Mouse (Mus musculus): Measurements from ENCODE around the gene Rdh16f2.
"Not testable (repeated sequence)": the region's sequence is repeated elsewhere in the genome, so short reads cannot be mapped to it uniquely, and the experiment has no call there.

The Rdh16f2 gene

GRCm38 (mm10) chr10:127866232-127866631 lies at the start of gene Rdh16f2:
Gene Rdh16f2, plus strand, starts transcription at chr10:127866474.
- DNase-seq (ENCODE audit: low spot score): no peak

GRCm38 (mm10) chr10:127817268-127817910 lies 48.9 kb upstream of the Rdh16f2 start:
- DNase-seq (ENCODE audit: low spot score): not testable (repeated sequence)

DNA sequence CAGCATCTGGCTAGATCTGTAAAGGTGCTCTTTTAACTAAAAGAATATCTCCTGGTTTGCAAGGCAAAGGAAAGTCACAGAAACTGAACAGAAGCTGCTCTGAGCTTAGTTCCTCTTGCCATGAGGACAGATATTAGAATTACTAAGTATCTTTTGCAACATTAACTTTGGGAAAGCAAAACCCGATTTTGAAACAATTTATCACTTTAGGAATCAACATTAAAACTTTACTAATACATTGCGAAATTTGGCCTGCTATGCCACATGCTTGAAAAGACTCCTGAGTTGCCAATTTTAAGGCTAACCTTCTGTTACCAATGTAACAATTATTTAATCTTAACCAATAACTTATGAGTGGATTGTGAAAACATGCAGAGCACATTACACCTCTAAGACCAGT lies 44.5 kb upstream of the Rdh16f2 start:
- DNase-seq (ENCODE audit: low spot score): not testable (repeated sequence)

DNA sequence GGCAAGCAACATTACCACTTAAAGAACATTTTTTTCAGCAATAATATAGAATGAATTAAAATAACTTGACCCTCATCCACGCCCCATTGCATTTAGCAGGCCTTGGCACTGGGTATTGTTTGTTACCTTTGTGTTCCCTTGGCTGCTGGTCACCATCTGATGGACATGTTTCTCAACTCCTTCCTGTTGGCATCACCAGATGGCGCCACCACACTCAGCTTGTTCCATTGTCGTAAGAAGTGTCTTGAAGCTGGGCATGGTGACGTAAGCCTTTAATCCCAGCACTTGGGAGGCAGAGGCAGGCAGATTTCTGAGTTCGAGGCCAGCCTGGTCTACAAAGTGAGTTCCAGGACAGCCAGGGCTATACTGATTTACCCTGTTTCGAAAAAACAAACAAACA lies 40.9 kb upstream of the Rdh16f2 start:
- DNase-seq (ENCODE audit: low spot score): peak; percentile 39

DNA sequence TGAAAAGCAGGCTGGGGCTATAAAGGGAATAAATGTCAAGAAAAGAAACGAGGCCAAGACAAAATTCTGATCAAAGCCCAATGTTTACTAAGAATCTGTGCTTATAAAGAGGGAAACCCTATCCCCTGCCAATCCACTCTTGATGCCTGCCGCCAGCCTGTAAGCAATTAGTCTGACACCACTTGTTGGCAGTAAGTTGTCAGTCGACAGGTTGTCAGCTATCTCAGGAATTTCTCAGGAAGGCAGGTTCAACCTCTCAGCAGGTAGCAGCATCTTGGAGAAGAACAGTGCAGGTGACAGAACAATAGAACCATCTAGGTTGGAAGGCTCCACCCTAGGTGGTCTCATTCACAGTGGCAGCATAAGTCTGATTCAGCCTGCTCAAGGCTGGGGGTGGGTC lies 37.2 kb upstream of the Rdh16f2 start:
- DNase-seq (ENCODE audit: low spot score): no peak

DNA sequence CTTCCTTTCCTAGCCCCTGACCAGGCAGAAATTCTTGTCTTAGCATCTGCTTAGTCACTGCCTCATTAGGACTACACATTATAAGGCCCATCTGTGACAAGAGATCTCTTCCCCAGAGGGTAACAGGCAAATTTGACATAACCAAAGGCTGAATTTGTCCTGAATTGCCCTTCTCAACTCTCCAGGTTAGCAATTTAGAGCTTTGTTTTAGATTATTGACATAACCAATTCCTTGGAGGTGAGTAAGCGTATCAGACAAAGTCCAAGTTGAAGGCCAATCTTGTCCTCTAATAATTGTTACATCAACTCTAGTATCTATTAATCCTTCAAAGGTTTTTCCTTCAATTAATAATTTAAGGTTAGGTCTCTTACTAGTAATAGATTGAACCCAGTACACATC lies 32.1 kb upstream of the Rdh16f2 start:
- not testable (repeated sequence) for DNase-seq (ENCODE audit: low spot score)

GRCm38 (mm10) chr10:127835292-127835691 lies 31.0 kb upstream of the Rdh16f2 start:
- DNase-seq (ENCODE audit: low spot score): no peak

- not testable (repeated sequence) for DNase-seq (ENCODE audit: low spot score)
Observed at GRCm38 (mm10) chr10:127837793-127838192, 28.5 kb upstream of the Rdh16f2 start.

- DNase-seq (ENCODE audit: low spot score): no peak
Observed at GRCm38 (mm10) chr10:127838539-127838938, 27.7 kb upstream of the Rdh16f2 start.

DNA sequence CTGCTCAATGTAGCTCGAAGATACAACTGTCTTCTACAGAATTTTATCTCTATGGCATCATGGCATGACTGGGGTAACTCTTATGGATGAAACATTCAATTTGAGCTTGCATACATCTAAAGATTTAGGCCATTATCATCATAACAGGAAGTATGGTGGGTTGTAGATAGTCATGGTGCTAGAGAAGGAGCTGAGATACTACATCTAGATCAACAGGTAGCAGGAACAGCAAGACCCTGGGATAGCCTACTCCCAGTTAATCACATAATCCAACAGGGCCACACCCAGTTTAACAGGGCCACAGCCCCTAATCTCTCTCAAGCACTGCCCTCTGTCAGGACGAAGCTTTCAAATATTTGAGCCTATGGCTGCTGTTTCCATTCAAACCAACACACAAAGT lies 25.5 kb upstream of the Rdh16f2 start:
- DNase-seq (ENCODE audit: low spot score): no peak

GRCm38 (mm10) chr10:127845945-127846344 lies 20.3 kb upstream of the Rdh16f2 start:
- not testable (repeated sequence) for DNase-seq (ENCODE audit: low spot score)

- no peak for DNase-seq (ENCODE audit: low spot score)
Observed at GRCm38 (mm10) chr10:127848089-127848488, 18.2 kb upstream of the Rdh16f2 start.

- no peak for DNase-seq (ENCODE audit: low spot score)
Observed at GRCm38 (mm10) chr10:127849628-127850027, 16.6 kb upstream of the Rdh16f2 start, which contains the start of gene Rdh19. Gene Rdh19, plus strand, starts transcription at chr10:127849928.

GRCm38 (mm10) chr10:127856376-127856775 lies 9.9 kb upstream of the Rdh16f2 start:
- no peak for DNase-seq (ENCODE audit: low spot score)

- no peak for DNase-seq (ENCODE audit: low spot score)
Observed at GRCm38 (mm10) chr10:127864931-127865330, 1.3 kb upstream of the Rdh16f2 start.

- peak; percentile 20 for DNase-seq (ENCODE audit: low spot score)
Observed at GRCm38 (mm10) chr10:127872484-127872883, 6.2 kb downstream of the Rdh16f2 start.

- peak; percentile 2 for DNase-seq (ENCODE audit: low spot score)
Observed at GRCm38 (mm10) chr10:127877681-127878080, 11.4 kb downstream of the Rdh16f2 start.

DNA sequence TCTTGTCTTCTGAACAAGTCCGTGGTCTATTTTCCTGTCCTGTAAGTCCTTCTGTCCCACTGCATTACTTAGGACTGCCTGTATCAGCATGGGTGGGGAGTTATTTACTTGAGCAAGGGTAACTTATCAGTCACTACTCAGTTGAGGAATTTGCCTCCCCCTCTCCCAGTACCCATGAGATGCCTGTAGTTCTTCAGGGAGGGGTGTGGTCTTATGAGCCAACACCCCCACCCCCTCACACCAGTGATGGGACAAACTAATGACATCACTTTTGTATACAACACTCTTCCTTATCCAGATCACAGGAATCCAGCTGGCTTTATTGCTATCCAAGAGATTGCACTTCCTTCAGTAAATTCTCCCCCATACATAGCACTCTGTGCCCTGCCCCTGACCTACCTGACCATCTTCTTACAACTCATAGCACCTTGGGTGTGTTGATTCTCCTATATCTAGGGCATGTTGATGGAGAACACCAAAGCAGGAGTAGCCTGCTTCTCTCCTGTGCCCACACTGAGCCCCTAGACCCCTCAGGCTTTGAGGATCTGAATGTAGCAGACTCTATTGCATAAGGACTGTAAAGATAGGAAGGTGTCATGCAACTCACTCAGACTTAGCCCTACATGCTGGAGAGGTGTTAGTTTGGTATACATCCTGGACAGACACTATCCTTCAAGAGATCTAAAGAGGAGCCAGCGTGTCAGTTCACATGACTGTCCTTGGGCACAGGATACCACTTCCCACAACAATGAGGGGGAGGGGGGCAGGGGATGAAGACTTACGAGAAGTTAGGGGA lies 12.2 kb downstream of the Rdh16f2 start:
- DNase-seq (ENCODE audit: low spot score): no peak

DNA sequence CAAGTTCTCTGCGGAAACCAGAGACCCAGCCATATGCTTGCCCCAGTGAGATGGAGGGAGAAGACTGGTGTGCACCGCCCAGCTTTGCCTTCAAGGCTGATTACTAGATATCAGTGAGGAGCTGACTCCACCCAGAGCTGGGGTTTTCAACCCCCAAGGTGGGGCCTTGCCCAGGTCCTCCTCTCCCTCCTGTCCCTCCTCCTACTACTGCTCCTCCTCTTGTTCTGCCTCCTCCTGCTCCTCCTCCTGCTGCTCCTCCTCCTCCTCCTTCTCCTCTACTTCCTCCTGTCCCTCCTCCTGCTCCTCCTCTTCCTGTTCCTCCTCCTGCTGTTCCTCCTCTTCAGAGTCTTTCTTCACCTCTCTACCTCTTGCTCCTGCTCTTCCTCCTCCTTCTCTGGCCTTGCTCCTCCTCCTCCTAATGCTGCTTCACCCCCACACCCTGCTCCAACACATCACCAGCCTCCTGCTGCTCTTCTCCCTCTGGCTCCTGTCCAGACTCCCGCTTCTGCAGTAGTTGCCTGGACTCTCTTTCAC lies 12.9 kb downstream of the Rdh16f2 start:
- no peak for DNase-seq (ENCODE audit: low spot score)

DNA sequence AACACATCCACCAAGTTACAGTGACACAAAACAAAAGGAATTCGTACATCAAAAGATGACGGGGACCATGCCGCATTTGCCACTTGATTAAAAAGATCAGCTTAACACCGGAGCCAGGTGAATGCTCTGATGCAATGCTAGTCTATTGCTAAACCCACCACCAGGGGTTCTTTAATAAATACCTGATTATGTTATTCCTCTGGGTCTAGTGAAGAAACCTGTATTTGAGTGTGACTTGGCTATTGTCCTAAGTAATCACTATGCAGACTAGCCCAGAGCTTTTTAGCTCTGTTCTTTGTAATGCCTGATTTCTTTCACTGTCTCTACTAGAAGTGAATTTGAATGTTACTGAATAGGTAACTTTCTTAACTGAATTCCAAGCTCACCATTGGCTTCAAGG lies 14.8 kb downstream of the Rdh16f2 start:
- no peak for DNase-seq (ENCODE audit: low spot score)

DNA sequence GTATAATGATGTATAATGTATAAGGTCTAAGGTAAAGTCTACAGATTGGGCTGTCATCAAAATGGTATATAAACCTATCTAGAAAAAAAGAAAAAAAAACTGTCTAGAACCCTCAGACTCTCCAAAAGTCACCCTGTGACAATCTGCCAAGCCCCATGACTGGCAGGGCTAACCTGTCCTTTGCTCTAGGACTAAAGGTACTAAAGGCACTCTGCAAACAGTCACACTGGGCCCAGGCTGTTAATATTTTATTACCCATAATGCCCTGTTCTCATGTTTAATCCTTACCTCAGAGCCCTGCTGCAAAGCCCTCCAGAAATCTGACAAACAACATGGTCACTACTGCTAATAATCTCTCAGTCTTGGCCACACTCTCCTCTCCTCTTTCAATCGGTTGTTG lies 20.3 kb downstream of the Rdh16f2 start:
- no peak for DNase-seq (ENCODE audit: low spot score)

- no peak for DNase-seq (ENCODE audit: low spot score)
Observed at GRCm38 (mm10) chr10:127886971-127887370, 20.7 kb downstream of the Rdh16f2 start.

DNA sequence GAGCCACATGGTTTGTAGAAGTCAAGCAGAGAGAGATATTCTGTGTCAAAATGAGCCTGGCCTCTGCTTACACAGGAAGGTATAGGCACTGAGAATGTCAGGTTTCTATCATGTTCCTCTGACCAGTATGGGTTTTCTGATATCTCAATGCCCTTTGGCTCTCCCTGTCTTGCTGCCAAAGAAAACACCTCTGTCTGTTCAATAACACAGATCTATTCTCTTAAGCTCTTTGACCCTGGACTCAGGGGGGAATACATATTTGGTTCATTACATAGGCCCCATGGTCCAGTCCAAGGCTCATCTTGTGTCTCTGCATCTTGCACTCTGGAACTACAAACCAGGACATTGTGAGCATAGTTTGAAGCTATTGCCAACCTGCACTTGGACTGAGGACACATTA lies 22.3 kb downstream of the Rdh16f2 start, which contains the start of gene Rdh7:
Gene Rdh7 (minus strand): TSS at position 213 of the 400 bp plus-strand sequence.
- DNase-seq (ENCODE audit: low spot score): no peak
